Mouse (Mus musculus): Measurements from ENCODE around the gene Mapkapk2.

Gene Mapkapk2

DNA sequence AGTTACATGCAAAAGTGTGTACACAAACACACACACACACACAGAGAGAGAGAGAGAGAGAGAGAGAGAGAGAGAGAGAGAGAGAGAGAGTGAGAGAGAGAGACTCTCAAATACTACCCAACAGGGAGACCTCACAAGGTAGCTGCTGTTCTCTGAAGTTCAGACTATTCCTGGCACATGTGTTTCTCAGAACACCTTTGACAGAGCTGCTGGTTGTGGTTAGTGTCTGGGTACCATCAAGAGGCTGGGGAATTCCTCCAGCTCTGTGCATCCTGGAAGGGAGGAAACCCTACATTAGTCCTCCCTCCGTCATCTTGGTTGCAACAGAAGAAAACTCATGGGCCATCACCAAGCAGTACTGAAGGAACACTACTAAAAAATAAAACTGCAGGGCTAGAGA is 16.9 kb downstream of the Mapkapk2 start:
- no peak for DNase-seq (ENCODE audit: low spot score in 2 of 2)

DNA sequence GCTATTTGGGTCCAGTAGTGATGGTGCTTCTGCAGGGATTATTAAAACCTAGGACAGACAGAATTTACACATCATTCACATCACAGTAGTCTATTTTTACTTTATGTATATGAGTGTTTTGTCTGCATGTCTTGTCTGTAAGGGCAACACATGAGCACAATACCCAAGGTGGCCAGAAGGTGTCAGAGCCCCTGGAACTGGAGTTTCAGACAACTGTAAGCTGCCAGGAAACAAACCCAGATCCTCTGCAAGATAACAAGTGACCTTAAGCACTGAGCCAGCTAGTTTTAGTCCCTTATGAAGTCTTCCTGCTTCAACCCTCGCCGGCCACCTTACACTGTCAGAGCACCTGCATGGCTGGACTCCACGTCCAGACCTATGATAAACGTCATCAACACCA is 17.9 kb downstream of the Mapkapk2 start:
- no peak for DNase-seq (ENCODE audit: low spot score in 2 of 2)

DNA sequence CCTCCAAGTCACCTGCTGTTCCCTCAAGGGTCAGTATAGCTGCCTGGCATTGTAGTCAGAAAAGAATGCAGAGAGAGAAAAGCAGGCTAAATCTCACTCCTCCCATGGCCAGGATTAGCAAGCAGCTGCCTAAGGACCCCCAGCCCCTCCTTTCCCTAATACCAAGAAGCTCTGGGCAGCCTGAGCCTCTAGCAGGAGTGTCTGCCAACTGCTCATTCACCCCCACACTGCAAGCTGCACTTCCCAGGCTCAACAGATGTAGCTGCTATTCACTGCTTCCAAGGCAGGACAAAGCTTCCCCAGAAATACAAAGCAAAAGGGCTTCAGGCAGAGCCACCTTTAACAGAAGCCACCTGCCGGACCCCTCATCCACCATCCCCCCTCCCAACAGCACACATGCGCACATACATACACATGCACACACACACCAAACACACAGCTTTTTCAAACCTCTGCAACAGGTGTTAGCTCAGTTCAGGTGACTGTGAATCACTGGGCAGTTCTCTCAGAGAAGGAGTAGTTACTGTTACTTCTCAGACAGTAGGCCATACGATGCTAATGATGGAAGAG is 18.8 kb downstream of the Mapkapk2 start:
- peak; percentile 43 to 77 for DNase-seq (ENCODE audit: low spot score in 2 of 2)

DNA sequence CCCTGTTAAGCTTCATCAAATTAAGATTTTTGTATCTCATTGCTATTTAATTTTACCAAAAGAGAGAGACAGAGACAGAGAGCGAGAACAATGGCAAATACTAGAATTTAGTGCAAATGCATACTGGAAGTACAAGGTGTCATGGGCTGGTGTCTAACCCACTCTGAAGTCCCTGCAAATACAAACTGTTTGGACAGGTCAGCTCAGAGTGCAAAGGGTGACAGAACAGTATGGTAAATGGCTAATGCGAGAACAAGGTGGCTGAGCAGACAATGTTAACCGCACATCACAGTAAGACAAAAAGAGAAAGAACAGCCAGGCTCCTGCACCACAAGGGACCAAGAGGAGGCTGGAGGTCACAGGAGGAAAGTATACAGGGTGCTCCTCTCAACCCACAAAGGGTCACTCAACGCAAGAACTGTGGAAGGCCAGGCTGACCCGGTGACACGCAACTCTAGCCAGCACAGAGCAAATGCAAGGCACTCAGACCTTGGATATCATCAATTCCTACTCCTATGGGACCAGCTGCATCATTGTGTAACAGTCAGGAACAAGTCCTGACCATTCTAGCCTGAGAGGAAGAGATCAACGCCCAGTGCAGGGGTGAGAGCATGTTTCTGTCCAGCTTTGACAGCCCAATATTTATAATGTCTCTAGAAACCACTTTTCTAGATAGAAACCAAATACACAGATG is 22.4 kb downstream of the Mapkapk2 start:
- DNase-seq (ENCODE audit: low spot score in 2 of 2): no peak

DNA sequence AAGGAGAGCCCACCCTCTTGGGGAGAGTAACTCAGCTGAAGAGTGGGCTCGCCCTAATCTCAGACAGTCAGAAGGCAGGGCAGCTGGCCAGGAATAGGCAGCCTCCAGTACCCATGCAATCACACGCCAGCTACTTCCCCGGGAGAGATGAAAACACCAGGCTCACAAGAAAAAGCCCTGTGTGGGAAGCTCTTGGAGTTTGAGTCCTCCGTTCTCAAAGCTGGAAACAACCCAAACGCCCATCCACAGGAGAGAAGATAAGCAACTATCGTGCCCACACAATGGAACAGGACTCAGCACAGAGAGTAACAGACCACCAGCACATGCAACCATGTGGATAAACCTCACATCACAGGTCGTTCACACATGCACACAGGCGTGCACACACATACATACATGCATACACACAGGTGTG is 23.1 kb downstream of the Mapkapk2 start:
- DNase-seq (ENCODE audit: low spot score in 2 of 2): peak; percentile 59 to 82

DNA sequence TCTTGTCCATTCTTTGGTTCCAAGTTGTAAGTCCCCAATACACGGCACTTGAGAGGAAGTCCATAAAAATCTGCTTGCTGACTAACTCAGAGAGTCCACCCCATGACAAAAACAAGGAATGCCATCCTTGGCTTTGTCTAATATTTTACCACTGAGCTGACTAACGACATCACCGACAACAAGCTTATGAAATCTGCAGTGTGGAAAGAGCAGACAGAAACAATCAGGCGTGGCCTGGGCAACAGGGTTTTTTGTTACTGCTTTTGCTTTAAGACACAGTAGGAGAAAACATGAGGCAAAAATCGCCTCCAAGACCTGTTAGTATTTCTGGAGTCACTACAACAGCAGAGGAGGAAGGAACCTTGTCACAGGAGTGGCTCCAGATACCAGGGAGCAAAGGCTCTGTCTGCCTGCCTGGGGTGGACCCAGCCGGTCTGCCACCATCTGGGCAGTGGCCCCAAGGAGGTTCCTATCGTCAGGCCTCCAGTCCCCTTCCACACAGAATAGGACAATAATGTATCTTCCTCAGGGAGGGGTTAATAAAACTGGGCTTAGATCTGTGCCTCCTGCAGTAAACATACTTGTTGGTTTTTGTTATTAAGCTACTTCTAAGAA is 25.1 kb downstream of the Mapkapk2 start:
- no peak for DNase-seq (ENCODE audit: low spot score in 2 of 2)

DNA sequence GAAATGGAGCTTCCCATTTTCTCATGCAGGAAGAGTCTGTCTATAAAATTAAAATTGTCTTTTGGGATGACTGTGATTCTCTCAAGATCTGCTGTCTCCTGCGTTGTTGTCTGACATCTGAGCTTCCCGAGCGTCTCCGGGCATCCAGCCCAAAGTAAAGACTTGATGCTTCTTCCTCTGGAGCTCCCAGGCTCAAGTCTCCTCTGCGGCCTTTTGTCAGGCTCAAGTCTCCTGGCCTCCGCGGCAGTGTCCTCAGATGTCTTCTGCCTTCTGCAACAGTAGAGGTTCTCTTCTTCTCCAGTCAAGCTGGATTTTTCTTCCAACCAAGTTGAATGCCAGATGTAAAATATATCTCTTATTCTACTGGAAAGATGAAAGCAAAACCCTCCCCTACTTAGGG is 28.6 kb downstream of the Mapkapk2 start:
- DNase-seq (ENCODE audit: low spot score in 2 of 2): no peak

DNA sequence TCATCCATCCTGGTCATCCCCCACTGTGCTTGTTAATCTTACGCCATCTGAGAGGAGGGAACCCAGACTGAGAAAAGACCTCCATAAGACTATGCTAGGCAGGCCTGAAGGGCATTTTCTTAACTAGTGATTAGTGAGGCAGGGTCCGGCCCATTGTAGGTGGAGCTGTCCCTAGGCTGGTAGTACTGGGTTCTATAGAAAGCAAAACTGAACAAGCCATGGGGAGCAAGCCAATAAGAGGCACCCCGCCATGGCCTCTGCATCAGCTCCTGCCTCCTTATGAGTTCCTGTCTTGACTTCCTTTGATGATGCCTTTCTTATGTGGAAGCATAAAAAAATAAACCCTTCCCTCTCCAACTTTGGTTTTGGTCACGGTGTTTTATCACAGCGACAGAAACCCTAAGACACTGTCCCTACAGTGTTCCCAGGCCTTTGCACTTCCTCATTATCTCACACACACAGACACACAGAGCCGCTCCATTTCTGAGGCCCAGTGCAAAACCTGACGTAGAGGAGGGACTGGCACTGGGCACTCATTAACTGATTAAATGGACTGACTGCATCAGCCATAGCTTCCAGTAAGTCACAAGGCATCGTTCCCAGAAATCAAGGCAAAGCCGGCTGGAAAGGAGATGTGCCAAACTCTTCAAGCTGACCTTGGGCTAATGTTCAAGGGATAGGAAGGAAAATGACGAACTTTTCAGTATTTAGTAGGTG is 29.5 kb downstream of the Mapkapk2 start:
- DNase-seq (ENCODE audit: low spot score in 2 of 2): no peak

DNA sequence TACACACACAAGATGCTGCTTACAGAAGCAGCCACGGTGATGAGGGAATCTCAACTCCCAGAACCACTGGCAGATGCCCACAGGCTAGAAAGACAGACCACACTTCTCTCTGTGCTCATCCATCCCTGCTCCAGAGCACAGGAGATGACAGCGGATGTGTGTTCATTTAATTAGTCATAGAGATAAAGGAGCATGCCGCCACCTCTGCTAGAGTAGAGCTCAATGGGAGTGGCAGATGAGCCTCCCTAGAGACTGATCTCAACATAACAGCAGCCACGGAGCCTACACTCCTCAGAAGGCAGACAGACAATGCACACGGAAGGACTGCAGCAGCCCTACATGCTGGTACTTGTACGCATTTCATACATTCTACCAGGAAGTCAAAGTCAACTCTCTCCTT is 33.4 kb downstream of the Mapkapk2 start:
- no peak for DNase-seq (ENCODE audit: low spot score in 2 of 2)

DNA sequence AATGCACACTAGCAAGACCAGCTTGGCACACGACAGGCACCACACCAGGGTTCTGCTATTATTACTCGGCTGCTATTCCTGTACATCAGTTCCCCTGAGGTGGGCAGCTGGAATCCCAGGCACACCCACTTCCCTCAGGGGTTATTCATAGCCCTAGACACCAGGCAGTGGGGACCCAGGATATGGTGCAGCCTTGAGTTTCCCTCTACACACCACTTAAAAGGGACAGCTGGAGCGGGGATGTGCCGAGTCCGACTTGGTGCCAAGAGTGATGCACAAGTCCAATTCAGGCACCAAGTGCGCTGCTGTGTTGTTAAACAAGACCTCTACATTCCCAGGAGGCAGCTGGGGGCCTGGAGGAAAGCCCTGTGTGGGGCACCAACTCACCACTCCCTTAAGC is 34.8 kb downstream of the Mapkapk2 start:
- DNase-seq (ENCODE audit: low spot score in 2 of 2): peak; percentile 47 to 77

DNA sequence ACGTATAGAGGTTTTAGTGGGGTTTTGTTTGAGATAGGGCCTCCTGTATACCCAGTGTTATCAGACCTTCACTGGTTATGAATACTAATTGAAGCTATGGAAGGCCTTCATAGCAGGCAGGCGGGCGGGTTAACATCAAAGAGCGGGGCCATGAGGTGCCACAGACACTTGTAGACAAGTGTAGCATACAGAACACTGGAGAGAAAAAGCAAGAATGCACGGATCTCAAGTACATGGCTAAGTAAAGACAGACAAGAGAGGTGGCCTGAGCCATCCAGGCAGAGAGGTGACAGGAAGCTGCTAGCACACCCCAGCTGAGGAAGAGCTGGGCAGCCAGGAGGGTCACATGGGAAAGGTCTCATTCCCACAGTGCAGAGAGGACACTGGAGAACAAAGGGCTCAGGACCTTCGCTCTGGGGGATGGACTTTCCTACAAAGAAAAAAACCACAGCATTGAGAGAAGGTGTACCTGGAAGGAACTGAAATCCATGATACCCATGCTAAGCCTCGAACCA is 35.8 kb downstream of the Mapkapk2 start:
- DNase-seq (ENCODE audit: low spot score in 2 of 2): no peak

DNA sequence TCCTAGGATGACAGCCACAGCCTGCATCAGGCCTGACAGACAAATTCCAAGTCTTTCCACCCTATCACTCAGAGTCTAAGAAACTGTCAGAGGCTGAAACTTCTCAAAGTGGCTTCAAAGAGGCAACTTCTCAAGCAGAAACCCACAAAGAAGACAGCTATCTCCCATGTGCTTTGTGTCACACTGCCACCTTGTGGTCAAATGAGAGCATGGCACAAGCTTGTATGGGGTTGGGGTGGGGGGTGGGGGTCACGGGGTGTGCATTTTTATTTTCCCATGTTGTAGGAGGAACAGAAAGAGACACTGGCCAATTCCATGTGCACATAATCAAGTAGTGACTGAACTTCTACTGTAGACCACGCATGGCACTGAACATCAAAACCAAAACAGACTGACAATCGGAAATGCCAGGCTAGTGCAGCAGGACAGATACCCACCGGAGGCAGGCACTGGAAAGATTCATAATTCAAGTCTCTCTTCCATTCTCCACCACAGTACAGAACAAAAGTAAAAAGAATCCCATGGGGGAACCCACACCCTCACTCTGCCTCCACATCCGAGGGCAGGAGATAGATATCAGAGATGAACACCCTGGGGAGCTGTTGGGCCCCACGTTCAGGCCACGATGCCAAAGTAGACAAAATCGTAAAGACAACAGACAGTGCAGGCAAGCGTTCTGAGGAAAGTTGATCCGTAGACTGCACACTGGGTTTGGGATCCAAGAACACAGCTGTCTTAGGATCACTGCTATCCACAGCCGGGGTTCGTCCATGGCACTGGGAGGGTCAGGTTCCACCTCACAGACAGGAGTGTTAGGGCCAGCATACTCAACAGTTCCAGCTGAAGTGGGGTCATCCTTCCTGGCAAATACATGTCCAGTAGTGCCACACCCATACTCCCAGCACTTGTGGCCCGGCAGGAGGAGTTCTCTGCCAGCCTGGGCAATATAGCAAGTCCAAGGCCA is 37.1 kb downstream of the Mapkapk2 start:
- DNase-seq (ENCODE audit: low spot score in 2 of 2): no peak

DNA sequence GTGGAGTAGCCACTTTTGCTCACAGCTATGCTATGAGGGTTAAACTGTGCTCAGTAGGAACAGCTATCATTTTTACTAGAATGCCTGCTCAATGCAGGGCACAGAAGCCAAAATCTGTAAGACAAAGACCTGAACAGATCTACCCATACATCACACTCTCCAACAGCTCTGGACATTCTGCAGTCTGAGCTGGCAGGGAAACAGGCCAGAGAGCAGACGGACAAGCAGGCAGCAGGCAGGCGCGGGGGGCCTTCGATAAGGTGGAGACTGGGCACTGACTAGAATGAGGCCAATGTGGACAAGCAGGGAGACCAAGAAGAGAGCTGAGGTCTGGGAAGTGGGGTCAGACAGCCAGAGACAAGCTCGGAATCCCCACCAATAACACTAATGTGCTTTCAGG is 37.8 kb downstream of the Mapkapk2 start:
- no peak for DNase-seq (ENCODE audit: low spot score in 2 of 2)

DNA sequence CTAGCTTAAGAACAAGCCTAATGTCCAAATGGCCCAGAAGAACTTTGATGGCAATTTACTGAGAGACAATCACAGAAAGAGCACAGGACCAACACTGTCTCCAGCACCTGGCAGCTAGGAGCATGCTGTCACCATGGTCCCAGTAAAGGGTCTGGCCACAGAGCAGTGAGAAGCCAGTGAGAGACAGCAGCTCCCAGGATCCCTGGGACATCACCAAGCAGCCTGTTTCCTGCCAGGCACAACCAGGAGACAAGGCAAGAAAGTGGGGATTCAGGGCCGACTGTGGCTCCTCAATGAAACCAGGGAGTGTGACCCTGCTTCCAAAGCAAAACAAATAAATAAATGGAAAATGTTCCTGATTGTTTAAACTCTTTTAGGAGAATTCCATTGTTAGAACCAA is 38.2 kb downstream of the Mapkapk2 start:
- no peak for DNase-seq (ENCODE audit: low spot score in 2 of 2)

DNA sequence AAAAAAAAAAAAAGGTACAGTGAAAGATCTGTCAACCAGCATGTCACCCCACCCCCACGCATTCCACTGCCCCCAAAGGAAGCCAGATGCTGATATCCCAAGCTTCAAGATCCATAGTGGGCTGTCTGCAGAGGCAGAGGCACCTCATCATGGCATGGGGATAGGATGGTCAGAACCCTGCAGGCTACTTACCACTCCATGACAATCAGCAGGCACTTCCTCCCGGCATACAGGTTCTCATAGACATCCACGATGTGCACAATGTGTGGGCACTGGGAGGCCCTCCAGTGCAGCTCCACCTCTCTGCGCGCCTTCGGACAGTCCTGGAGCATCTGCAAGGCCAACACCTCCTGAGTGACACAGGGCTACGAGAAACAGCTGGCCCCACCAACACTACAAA is 39.2 kb downstream of the Mapkapk2 start:
- no peak for DNase-seq (ENCODE audit: low spot score in 2 of 2)

DNA sequence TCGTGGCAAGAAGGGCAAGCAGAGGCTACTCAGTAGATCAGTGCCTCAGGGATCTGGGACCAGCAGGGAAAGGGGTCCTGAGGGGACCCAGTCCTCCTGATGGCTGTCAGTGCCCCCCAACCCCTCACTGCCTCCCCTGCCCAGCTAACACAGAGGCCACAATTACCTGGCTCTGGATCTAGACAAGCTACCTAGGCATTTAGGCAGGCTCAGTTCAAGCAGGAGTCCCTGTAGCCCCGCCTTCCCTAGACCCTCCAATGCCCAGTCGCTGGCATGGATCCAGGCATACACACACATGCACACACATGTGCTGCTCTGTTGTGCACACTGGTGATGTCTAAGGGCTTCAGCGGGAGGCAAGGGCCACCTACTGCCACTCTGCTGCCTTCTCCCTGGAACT is 43.4 kb downstream of the Mapkapk2 start:
- DNase-seq (ENCODE audit: low spot score in 2 of 2): no peak

DNA sequence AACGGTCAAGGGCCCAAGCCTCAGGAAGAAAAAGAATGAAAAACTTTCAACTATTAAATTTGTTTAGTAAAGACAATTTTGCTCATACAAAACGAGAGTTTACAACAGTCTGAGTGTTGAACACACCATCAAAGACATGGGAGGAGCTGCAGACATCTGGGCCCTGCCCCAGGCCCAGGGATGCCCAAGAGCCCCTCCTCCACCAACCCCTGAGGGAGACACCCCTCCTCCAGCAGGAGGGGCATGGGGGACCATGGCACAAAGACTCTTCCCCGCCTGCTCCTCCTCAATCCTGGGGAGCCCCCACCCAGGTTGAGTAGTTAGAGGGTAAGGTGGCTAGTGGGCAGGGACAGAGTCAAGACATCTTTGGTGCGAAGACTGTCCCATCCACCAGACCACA is 44.0 kb downstream of the Mapkapk2 start:
- DNase-seq (ENCODE audit: low spot score in 2 of 2): no peak

DNA sequence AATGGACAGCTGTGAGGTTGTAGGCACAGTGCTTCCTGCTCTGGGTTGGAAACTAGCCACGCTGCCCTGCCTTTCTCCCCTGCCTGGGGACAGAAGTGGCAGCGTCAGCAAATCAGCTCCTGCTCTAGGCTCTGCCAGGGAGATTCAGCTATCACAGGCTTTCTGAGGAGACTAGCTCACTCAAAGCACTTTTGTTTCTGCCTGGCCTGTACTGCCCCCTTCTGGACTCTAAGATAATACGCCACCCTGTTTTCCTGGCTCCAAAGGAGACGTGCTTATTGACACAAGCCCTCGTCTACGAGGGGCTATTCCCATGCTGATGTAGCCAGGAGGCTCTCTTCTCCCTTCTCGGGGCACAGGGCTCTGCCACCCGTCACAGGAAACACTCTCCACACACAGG is 44.4 kb downstream of the Mapkapk2 start:
- peak; percentile 47 to 81 for DNase-seq (ENCODE audit: low spot score in 2 of 2)

DNA sequence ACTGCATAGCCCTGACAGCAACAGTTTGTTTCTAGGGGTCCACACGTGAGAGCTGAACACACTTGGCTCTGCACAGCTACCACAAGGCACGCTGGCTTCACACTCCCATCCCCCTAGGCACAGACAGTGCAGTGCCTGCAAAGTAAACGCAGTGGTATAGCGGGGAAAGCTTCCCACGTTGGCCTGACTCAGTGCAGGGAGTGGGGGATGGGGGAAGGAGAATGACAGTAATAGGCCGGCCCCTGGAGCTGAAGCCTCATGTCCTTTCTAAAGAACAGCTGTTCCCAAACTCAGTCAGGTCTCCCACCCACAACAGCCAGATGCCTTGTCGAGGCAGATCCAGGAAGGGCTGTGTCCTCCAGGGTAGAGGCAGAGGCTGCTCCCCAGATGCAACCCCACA is 46.6 kb downstream of the Mapkapk2 start:
- peak in 1 of 2 experiments; percentile 63 for DNase-seq (ENCODE audit: low spot score in 2 of 2)

DNA sequence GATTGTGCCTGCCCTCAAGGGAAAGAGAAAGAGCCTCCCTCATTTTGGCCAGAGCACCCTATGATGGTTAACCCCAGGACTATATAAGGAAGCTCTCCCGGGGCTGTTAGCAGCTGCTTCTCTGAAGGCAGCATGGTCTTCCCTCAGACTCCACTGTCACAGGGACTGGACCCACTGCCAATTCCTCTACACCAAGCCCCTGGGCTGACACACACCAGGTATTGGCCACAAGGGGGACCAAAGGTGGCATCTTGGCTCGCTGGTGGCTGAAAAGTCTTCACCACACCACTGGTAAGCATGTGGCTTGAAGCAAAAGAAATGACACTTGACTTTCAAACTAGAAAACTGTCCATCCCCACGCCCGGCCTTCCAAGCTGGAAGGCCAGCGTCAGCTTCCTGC is 47.0 kb downstream of the Mapkapk2 start:
- no peak for DNase-seq (ENCODE audit: low spot score in 2 of 2)

DNA sequence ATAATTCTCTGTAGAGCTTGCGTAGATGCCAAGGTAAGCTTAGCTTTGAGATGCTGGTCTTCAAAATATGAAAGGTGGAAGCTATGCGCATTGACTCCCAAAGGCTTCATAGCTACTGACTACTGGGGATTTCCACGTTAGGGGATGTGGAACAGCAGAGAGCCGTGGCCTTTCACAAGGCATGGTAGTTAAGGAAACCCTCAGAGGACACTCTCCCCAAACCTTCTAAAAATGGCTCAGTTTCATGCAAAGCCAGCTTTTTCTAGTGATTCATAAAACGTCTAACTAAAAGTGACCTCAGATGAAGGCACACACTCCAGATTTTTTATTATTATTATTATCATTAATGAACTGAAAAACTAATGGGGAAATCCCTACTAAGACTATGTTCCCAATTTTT is 47.6 kb downstream of the Mapkapk2 start:
- DNase-seq (ENCODE audit: low spot score in 2 of 2): no peak
